Mouse (Mus musculus): Measurements from ENCODE around the gene Cdkal1. TPM values are rescaled to one million over a fixed set of nuclear protein-coding genes. Genes with fewer than 3 reads are reported as not detected.

The Cdkal1 gene
- polyA plus RNA-seq, 1 experiment from 2014 or later = 35.1 TPM

DNA sequence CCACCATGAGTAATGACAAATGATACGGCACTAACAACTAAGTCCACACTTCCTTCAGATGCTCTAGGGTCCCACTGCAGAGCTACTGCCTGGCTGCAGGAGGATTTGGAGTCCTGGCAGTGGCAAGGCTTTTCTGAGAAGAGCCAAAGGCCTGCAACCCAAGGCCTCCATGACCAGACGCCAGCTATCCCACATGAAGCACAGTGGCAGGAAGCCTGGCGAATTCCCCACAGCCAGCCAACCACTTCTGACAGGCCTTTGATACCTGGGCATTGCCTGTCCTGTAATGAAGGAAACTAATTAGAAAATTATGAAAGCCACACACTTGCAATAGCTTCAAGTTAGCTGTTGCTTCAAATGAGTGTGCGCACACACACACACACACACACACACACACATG, 500.5 kb downstream of the Cdkal1 start:
- ATAC-seq (ENCODE audit: low FRiP score) = no peak
- Histone ChIP-seq H3K4me3 (ENCODE audit: low read depth, low read length) (no peak overlapping the region), H3K9me3 (ENCODE audit: control insufficient read depth, low read length) (no peaks in the 10 kb centered on the region), H3K27ac (ENCODE audit: low read depth, low read length) (no peak overlapping the region), H3K9ac (ENCODE audit: low read length) (no peak overlapping the region), H3K36me3 (ENCODE audit: control insufficient read depth, insufficient read depth, low read length) (no peaks in the 10 kb centered on the region), H3K4me1 (ENCODE audit: control insufficient read depth, insufficient read depth, low read length) (peaks cover 10% of the 10 kb centered on the region), H3K4me2 (no peak overlapping the region), H3K27me3 (ENCODE audit: control insufficient read depth, insufficient read depth, low read length) (no peaks in the 10 kb centered on the region)
- WGBS = 97% methylated on average over 4 of the region's 4 CpGs
- no peak for DNase-seq (ENCODE audit: low spot score, missing footprints)

DNA sequence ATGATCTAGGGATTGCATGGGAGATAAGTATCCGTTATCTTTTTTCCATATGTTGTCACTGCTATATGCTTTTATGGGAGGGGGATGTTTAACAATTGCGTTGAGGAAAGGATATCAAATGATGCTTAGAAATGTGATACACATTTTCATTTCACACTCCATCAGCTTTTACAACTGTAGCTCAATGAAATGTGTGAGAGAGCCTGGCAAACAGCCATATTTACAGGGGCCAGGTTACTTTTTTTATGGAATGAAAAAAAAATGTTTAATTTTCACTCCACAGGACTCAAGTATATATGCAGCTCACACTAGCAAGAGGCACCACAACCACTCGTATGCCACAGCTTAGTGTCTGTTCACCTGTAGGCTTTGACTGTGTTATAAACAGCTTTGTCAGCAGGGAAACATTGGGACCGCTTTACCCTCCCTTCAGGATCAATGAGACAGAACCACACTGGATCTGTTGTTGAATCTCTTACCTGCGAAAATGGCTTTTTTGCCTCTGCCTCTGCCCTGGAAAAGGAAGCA, 501.5 kb downstream of the Cdkal1 start:
- H3K9ac ChIP-seq (ENCODE audit: low read length) = no peak overlapping the region
- H3K4me3 ChIP-seq (ENCODE audit: low read depth, low read length) = no peak overlapping the region
- H3K4me2 ChIP-seq = no peak overlapping the region
- no peaks in the 10 kb centered on the region for H3K9me3 ChIP-seq (ENCODE audit: control insufficient read depth, low read length)
- no peak overlapping the region for H3K27ac ChIP-seq (ENCODE audit: low read depth, low read length)
- no peaks in the 10 kb centered on the region for H3K36me3 ChIP-seq (ENCODE audit: control insufficient read depth, insufficient read depth, low read length)
- no peaks in the 10 kb centered on the region for H3K27me3 ChIP-seq (ENCODE audit: control insufficient read depth, insufficient read depth, low read length)
- WGBS = 95% methylated on average over 5 of the region's 5 CpGs
- H3K4me1 ChIP-seq (ENCODE audit: control insufficient read depth, insufficient read depth, low read length) = peaks cover 10% of the 10 kb centered on the region
- DNase-seq (ENCODE audit: low spot score, missing footprints) (no peak), ATAC-seq (ENCODE audit: low FRiP score) (no peak)

DNA sequence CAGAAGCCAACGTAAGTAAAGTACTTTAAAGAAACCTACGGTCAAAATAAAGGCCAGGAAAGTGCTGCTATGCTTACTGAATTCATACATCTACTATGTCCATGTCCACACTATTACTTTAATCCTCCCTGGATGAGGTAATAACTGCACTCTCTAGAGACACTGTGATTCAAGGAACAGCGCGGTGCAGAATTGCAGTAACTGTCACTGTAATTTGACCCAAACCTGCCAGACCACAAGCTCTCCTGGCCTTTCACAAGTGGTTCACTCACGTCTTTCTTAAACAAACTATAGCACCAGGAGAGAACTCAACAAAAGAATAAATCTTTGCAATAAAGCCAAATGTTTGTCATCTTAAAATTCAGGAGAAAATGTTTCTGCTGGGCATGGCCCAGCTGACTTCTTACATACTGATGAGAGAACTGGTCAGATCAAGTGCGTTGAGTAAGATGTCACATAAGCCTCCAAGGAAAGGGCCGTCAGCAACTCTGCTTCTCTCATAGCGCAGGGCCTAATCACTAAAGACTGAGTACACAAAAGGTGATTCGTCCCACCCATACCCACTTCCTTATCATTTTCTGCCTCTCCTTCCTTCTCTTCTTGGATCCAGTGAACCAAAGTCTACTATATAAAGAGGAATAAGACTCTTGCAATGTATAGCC, 504.3 kb downstream of the Cdkal1 start:
- Histone ChIP-seq H3K9ac (ENCODE audit: low read length) (no peak overlapping the region), H3K9me3 (ENCODE audit: control insufficient read depth, low read length) (no peaks in the 10 kb centered on the region), H3K4me2 (no peak overlapping the region), H3K36me3 (ENCODE audit: control insufficient read depth, insufficient read depth, low read length) (no peaks in the 10 kb centered on the region), H3K27ac (ENCODE audit: low read depth, low read length) (no peak overlapping the region), H3K4me3 (ENCODE audit: low read depth, low read length) (no peak overlapping the region), H3K4me1 (ENCODE audit: control insufficient read depth, insufficient read depth, low read length) (peaks cover 8% of the 10 kb centered on the region), H3K27me3 (ENCODE audit: control insufficient read depth, insufficient read depth, low read length) (no peaks in the 10 kb centered on the region)
- ATAC-seq (ENCODE audit: low FRiP score) (no peak), DNase-seq (ENCODE audit: low spot score, missing footprints) (peak; percentile 73)
- 82% methylated on average over 9 of the region's 9 CpGs for WGBS

- no peak overlapping the region for H3K27ac ChIP-seq (ENCODE audit: low read depth, low read length)
- ATAC-seq (ENCODE audit: low FRiP score) (no peak), DNase-seq (ENCODE audit: low spot score, missing footprints) (peak; percentile 21)
- H3K4me2 ChIP-seq = no peak overlapping the region
- H3K27me3 ChIP-seq (ENCODE audit: control insufficient read depth, insufficient read depth, low read length) = no peaks in the 10 kb centered on the region
- no peaks in the 10 kb centered on the region for H3K36me3 ChIP-seq (ENCODE audit: control insufficient read depth, insufficient read depth, low read length)
- no peak overlapping the region for H3K4me3 ChIP-seq (ENCODE audit: low read depth, low read length)
- H3K4me1 ChIP-seq (ENCODE audit: control insufficient read depth, insufficient read depth, low read length) = no peaks in the 10 kb centered on the region
- 80% methylated on average over 4 of the region's 4 CpGs for whole genome bisulfite sequencing
- no peak overlapping the region for H3K9ac ChIP-seq (ENCODE audit: low read length)
- H3K9me3 ChIP-seq (ENCODE audit: control insufficient read depth, low read length) = no peaks in the 10 kb centered on the region
Measured at GRCm38 (mm10) chr13:29350004-29350403, 505.5 kb downstream of the Cdkal1 start.

DNA sequence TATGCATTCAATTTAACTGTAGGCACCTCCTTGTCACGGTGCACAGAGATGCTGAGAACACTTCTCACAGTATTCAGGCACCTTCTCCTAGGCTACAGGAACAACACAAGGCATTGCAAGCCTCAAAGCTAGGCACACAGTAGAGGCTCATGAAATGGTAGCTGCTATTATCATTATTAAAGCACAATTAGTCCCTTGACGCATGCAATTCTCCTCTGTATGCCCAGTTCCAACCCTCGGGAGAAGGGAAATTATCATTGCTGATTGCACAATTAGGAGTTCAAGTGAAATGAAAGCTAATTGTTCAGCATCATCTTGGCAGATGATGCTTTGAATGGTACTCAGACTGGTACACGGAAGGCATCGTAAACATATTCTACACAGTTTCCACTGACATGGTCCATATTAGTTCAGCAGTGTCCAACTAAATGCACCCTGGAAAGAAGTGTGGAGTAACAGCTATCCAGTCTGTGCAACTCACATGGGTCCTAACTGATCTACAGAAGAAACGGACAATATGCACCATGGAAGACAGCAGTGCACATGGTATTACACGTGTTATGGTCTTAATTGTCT, 506.0 kb downstream of the Cdkal1 start:
- H3K9me3 ChIP-seq (ENCODE audit: control insufficient read depth, low read length) = no peaks in the 10 kb centered on the region
- DNase-seq (ENCODE audit: low spot score, missing footprints) = no peak
- H3K27ac ChIP-seq (ENCODE audit: low read depth, low read length) = no peak overlapping the region
- H3K4me2 ChIP-seq = no peak overlapping the region
- no peak for ATAC-seq (ENCODE audit: low FRiP score)
- no peaks in the 10 kb centered on the region for H3K4me1 ChIP-seq (ENCODE audit: control insufficient read depth, insufficient read depth, low read length)
- 91% methylated on average over 7 of the region's 7 CpGs for WGBS
- no peak overlapping the region for H3K9ac ChIP-seq (ENCODE audit: low read length)
- no peak overlapping the region for H3K4me3 ChIP-seq (ENCODE audit: low read depth, low read length)
- no peaks in the 10 kb centered on the region for H3K36me3 ChIP-seq (ENCODE audit: control insufficient read depth, insufficient read depth, low read length)
- H3K27me3 ChIP-seq (ENCODE audit: control insufficient read depth, insufficient read depth, low read length) = no peaks in the 10 kb centered on the region

- H3K36me3 ChIP-seq (ENCODE audit: control insufficient read depth, insufficient read depth, low read length) = no peaks in the 10 kb centered on the region
- no peak for DNase-seq (ENCODE audit: low spot score, missing footprints)
- H3K4me2 ChIP-seq = no peak overlapping the region
- H3K9me3 ChIP-seq (ENCODE audit: control insufficient read depth, low read length) = no peaks in the 10 kb centered on the region
- no peak overlapping the region for H3K4me3 ChIP-seq (ENCODE audit: low read depth, low read length)
- WGBS = 97% methylated on average over 3 of the region's 3 CpGs
- no peaks in the 10 kb centered on the region for H3K4me1 ChIP-seq (ENCODE audit: control insufficient read depth, insufficient read depth, low read length)
- ATAC-seq (ENCODE audit: low FRiP score) = no peak
- H3K27ac ChIP-seq (ENCODE audit: low read depth, low read length) = no peak overlapping the region
- no peaks in the 10 kb centered on the region for H3K27me3 ChIP-seq (ENCODE audit: control insufficient read depth, insufficient read depth, low read length)
- no peak overlapping the region for H3K9ac ChIP-seq (ENCODE audit: low read length)
Measured at GRCm38 (mm10) chr13:29348331-29348730, 507.1 kb downstream of the Cdkal1 start.

- WGBS = 91% methylated on average over 6 of the region's 6 CpGs
- ATAC-seq (ENCODE audit: low FRiP score) (no peak), DNase-seq (ENCODE audit: low spot score, missing footprints) (no peak)
- no peak overlapping the region for H3K4me2 ChIP-seq
- no peaks in the 10 kb centered on the region for H3K4me1 ChIP-seq (ENCODE audit: control insufficient read depth, insufficient read depth, low read length)
- H3K36me3 ChIP-seq (ENCODE audit: control insufficient read depth, insufficient read depth, low read length) = no peaks in the 10 kb centered on the region
- H3K27me3 ChIP-seq (ENCODE audit: control insufficient read depth, insufficient read depth, low read length) = no peaks in the 10 kb centered on the region
- H3K4me3 ChIP-seq (ENCODE audit: low read depth, low read length) = no peak overlapping the region
- H3K9ac ChIP-seq (ENCODE audit: low read length) = no peak overlapping the region
- no peaks in the 10 kb centered on the region for H3K9me3 ChIP-seq (ENCODE audit: control insufficient read depth, low read length)
- no peak overlapping the region for H3K27ac ChIP-seq (ENCODE audit: low read depth, low read length)
Measured at GRCm38 (mm10) chr13:29332640-29333412, 522.6 kb downstream of the Cdkal1 start.

GRCm38 (mm10) chr13:29325946-29326345, 529.5 kb downstream of the Cdkal1 start:
- H3K27ac ChIP-seq (ENCODE audit: low read depth, low read length) = no peak overlapping the region
- no peaks in the 10 kb centered on the region for H3K27me3 ChIP-seq (ENCODE audit: control insufficient read depth, insufficient read depth, low read length)
- WGBS = 88% methylated on average over 4 of the region's 4 CpGs
- no peak overlapping the region for H3K4me2 ChIP-seq
- H3K9me3 ChIP-seq (ENCODE audit: control insufficient read depth, low read length) = no peaks in the 10 kb centered on the region
- no peaks in the 10 kb centered on the region for H3K36me3 ChIP-seq (ENCODE audit: control insufficient read depth, insufficient read depth, low read length)
- DNase-seq (ENCODE audit: low spot score, missing footprints) = no peak
- no peak overlapping the region for H3K4me3 ChIP-seq (ENCODE audit: low read depth, low read length)
- no peak overlapping the region for H3K9ac ChIP-seq (ENCODE audit: low read length)
- H3K4me1 ChIP-seq (ENCODE audit: control insufficient read depth, insufficient read depth, low read length) = no peaks in the 10 kb centered on the region
- no peak for ATAC-seq (ENCODE audit: low FRiP score)

DNA sequence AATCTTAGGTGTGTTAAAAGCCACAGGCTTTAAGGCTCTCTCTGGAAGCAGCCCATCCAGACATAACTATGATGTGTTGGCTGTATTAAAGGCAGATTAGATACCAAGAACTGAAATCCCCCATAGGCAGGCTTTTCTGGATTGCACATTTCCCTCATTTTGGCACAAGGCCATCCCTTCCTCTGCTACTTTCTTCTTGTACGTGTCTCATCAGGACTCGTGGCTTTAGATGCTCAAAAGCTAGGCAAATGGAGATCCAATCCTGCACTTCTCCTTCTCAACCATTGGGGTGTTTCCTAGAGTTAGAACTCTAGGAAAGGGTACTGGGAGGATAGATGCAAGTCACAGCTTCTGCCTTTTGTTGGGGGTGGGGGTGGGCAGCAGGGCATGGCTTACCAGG, 535.1 kb downstream of the Cdkal1 start:
- no peak overlapping the region for H3K4me2 ChIP-seq
- H3K4me3 ChIP-seq (ENCODE audit: low read depth, low read length) = no peak overlapping the region
- H3K4me1 ChIP-seq (ENCODE audit: control insufficient read depth, insufficient read depth, low read length) = no peaks in the 10 kb centered on the region
- no peaks in the 10 kb centered on the region for H3K9me3 ChIP-seq (ENCODE audit: control insufficient read depth, low read length)
- H3K27ac ChIP-seq (ENCODE audit: low read depth, low read length) = no peak overlapping the region
- WGBS = 77% methylated on average over 2 of the region's 2 CpGs
- no peak for DNase-seq (ENCODE audit: low spot score, missing footprints)
- no peaks in the 10 kb centered on the region for H3K27me3 ChIP-seq (ENCODE audit: control insufficient read depth, insufficient read depth, low read length)
- H3K36me3 ChIP-seq (ENCODE audit: control insufficient read depth, insufficient read depth, low read length) = no peaks in the 10 kb centered on the region
- no peak overlapping the region for H3K9ac ChIP-seq (ENCODE audit: low read length)
- ATAC-seq (ENCODE audit: low FRiP score) = no peak
